Mouse (Mus musculus) liver, embryonic 15.5 days (tissue): ENCODE data around the gene Slco3a1. TPM values are rescaled to one million over a fixed set of nuclear protein-coding genes. Genes with fewer than 3 reads are reported as not detected.

ENCODE experiments used
- ATAC-seq: fragments of 200-750 bp; cut with Nextera tagmentation; 2 replicates; pipeline ENCODE4 v1.8.0; 2017; ENCODE audit warnings: moderate number of reproducible peaks, mild to moderate bottlenecking, moderate library complexity; ENCODE audit not compliant: insufficient read depth
- H3K27ac ChIP-seq: fragments of 300-500 bp; sonication (generic); replicated peaks from 2 replicates; pipeline ENCODE4 v1.5.1; 2015; ENCODE audit warnings: mild to moderate bottlenecking, inconsistent platforms
- H3K27me3 ChIP-seq: fragments of 300-500 bp; sonication (generic); 2 replicates; pipeline ENCODE4 v1.6.1; 2015; ENCODE audit warnings: mild to moderate bottlenecking, inconsistent platforms
- H3K36me3 ChIP-seq: fragments of 300-500 bp; sonication (generic); replicated peaks from 2 replicates; pipeline ENCODE4 v1.6.1; 2015; ENCODE audit warnings: moderate library complexity, mild to moderate bottlenecking, inconsistent platforms
- H3K4me1 ChIP-seq: fragments of 300-500 bp; sonication (generic); replicated peaks from 2 replicates; pipeline ENCODE4 v1.6.1; 2015; ENCODE audit warnings: inconsistent platforms
- H3K4me2 ChIP-seq: fragments of 300-500 bp; sonication (generic); 2 replicates; pipeline ENCODE4 v1.6.1; 2015; ENCODE audit warnings: moderate library complexity, mild to moderate bottlenecking, inconsistent platforms
- H3K4me3 ChIP-seq: fragments of 300-500 bp; sonication (generic); replicated peaks from 2 replicates; pipeline ENCODE4 v1.5.1; 2015; ENCODE audit warnings: mild to moderate bottlenecking, inconsistent platforms
- H3K9ac ChIP-seq: fragments of 300-500 bp; sonication (generic); 2 replicates; pipeline ENCODE4 v1.6.1; 2015; ENCODE audit warnings: moderate library complexity, mild to moderate bottlenecking, inconsistent platforms
- H3K9me3 ChIP-seq: fragments of 300-500 bp; sonication (generic); replicated peaks from 2 replicates; pipeline ENCODE4 v1.6.1; 2016; ENCODE audit warnings: inconsistent platforms
- WGBS: fragments of 180-500 bp; shearing (Covaris S2); methylation state at CpG from one replicate; pipeline ENCODE4 v1.1.7; 2015; ENCODE audit warnings: mixed read lengths; ENCODE audit not compliant: insufficient replicate concordance; 5-methylcytosine and 5-hydroxymethylcytosine counted together
- polyA plus RNA-seq: library from polyadenylated mRNA; unstranded; fragments of >200 nt; fragmentation: Nextera tagmentation; extraction: Ambion mirVana; gene quantifications from 2 replicates; pipeline ENCODE4 v1.2.1, GENCODE M21; 2015

Slco3a1 gene
- polyA plus RNA-seq, 1 experiment from 2014 or later: 1.2 TPM

DNA sequence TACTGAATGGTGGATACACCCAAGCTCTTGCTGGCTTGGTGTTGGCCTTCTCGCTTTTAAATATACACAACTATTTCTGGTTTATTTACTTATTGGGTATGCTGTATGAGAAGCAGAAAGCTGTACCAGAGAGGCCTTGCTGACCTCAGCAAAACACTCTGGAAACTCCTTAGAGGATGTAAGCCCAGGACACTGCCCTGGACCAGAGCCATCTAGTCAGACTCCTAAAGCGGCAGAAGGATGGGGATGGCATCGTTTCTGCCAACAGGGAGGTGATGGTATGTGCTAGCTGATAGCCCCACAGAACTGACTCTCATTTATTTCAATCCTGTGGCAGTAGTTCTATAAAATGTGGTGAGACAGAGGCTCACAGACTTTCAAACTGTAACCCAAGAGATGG, 125.3 kb downstream of the Slco3a1 start:
- Histone ChIP-seq H3K27ac (no peak overlapping the region), H3K4me2 (no peak overlapping the region), H3K9ac (no peak overlapping the region), H3K9me3 (no peaks in the 10 kb centered on the region), H3K4me3 (no peak overlapping the region), H3K27me3 (no peaks in the 10 kb centered on the region), H3K36me3 (no peaks in the 10 kb centered on the region), H3K4me1 (no peaks in the 10 kb centered on the region)
- 62% methylated on average over 3 of the region's 3 CpGs for WGBS
- ATAC-seq: no peak

DNA sequence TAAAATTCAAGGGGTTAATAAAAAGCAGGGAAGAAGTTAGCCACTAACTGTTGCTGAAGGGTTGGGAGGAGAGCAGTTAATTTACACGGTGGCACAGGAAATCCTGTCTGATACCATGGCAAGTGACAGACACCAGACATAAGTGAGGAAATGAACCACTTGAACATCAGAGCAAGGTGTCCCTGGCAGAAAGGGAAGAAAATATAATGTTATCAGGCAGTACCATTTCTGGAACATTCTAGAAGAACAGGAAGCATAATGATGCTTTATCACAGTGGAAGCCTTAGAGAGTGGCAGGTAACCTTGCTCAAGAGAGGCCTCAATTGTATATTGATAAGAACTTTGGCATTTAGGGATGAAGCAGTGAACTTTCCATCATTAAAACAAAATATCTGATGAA, 127.4 kb downstream of the Slco3a1 start:
- WGBS: 13% methylated on average over 1 of the region's 1 CpGs
- ATAC-seq: no peak

DNA sequence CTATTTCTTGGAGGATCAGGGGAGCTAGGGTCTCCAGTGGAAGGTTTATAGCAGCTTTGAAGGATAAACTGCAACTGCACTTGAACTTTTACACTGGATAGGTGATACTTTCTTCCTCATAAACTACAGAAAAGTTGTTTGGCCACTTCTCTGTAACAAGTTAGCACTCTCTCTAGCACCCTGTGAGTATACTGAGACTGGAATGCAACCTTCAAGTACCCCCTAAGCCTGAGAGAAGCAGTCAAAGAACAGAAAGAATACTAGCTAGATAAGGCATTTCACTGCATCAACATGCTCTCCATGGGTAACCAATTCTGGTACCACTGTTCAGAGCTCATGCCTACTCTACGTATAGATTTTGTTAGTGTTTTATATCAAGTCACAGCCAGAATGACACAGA, 128.6 kb downstream of the Slco3a1 start:
- Histone ChIP-seq H3K4me1 (no peaks in the 10 kb centered on the region), H3K27ac (no peak overlapping the region), H3K9me3 (no peaks in the 10 kb centered on the region), H3K4me2 (no peak overlapping the region), H3K4me3 (no peak overlapping the region), H3K27me3 (no peaks in the 10 kb centered on the region), H3K36me3 (no peaks in the 10 kb centered on the region), H3K9ac (no peak overlapping the region)
- ATAC-seq: no peak
- 45% methylated on average over 1 of the region's 1 CpGs for WGBS

More for the DNA sequence above, 127.4 kb downstream of the Slco3a1 start:
- no peaks in the 10 kb centered on the region for H3K9me3 ChIP-seq
- H3K4me1 ChIP-seq: no peaks in the 10 kb centered on the region
- H3K27me3 ChIP-seq: no peaks in the 10 kb centered on the region
- H3K27ac ChIP-seq: no peak overlapping the region
- H3K4me3 ChIP-seq: no peak overlapping the region
- H3K4me2 ChIP-seq: no peak overlapping the region
- H3K9ac ChIP-seq: no peak overlapping the region
- H3K36me3 ChIP-seq: no peaks in the 10 kb centered on the region

DNA sequence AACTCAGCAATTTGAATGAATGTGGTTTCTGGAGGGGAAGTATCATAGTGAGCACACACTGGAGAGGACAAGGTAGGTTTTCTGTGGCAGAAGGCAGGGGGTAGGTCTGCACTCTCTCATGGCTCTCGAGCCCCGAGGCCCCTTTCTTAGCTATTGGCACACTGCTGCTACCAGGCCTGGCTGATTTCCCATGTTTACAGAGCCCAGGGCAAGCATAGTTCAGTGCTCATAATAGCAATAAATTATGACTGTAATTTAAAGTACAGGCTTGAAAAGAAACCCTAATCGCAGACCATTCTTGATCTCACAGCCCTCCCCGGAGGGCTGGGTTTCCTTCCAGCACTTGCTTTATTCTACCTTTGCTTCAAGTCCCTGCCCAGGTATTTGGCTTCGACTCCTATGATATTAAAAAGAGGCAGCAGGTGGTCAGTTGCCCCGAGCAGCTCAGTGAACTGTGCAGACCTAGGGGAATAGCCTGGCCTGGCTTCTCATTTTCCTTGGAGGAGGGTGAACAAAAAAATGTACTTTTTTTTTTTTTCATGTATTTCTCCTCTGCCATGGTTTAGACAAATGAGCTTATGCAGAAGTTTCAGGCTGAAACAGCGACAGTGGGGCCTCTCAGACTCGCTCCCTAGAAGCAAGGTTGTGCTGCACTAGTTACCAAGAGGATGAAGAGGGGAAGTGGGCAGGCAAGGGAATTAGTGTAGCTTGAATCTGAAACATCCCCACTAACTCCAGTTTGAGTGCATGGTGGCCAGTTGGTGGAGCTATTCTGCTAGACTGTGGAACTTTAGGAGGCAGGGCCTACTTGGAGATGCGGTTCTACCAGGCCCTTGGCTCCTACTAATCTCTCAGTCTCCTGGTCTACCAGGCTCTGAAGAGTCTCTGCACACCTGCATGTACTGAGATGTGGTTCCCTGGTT, 130.4 kb downstream of the Slco3a1 start:
- no peak overlapping the region for H3K9ac ChIP-seq
- no peaks in the 10 kb centered on the region for H3K36me3 ChIP-seq
- WGBS: 30% methylated on average over 9 of the region's 9 CpGs
- no peaks in the 10 kb centered on the region for H3K4me1 ChIP-seq
- ATAC-seq: no peak
- H3K4me3 ChIP-seq: no peak overlapping the region
- H3K4me2 ChIP-seq: no peak overlapping the region
- H3K9me3 ChIP-seq: no peaks in the 10 kb centered on the region
- no peaks in the 10 kb centered on the region for H3K27me3 ChIP-seq
- H3K27ac ChIP-seq: no peak overlapping the region

DNA sequence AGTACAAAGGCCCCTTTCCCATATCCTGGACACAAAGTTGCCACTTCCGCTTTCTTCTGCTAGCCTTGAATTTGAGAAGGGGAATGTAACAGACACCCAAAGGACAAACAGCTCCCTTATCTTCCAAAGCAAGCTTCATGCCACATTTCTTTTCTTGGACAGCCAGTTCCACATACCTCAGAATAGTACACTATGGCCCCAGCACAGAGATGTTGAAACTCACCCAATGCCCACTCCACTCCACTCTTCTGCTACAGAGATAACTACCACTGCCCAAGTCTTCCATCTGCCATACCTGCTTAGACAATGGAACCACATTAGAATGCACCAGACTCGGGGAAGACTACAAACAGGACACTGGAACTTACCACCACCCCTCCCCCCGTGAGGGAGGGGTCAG, 131.3 kb downstream of the Slco3a1 start:
- Histone ChIP-seq H3K27me3 (no peaks in the 10 kb centered on the region), H3K9ac (no peak overlapping the region), H3K9me3 (no peaks in the 10 kb centered on the region), H3K4me2 (no peak overlapping the region), H3K36me3 (no peaks in the 10 kb centered on the region), H3K27ac (no peak overlapping the region), H3K4me3 (no peak overlapping the region), H3K4me1 (no peaks in the 10 kb centered on the region)
- WGBS: 31% methylated on average over 3 of the region's 3 CpGs
- no peak for ATAC-seq

DNA sequence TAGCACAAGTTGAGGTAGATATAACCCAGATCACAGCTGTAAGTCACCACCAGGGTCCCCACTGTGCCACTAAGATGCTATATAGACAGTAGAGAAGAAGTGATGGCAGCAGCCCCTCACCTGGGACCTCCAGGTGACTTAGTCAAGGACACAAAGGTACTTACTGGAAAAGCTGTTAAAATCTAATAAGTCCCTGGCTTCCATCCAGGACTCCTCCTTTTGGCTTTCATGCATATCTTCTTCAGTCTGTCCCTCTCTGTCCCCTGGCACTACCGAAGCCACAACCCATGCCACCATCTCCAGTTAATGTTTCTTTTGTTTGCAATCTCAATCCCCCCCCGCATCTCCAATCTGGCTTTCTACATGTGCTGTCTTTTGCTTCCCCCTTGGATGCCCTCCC, 131.8 kb downstream of the Slco3a1 start:
- WGBS: 52% methylated on average over 2 of the region's 2 CpGs
- Histone ChIP-seq H3K9me3 (no peaks in the 10 kb centered on the region), H3K36me3 (no peaks in the 10 kb centered on the region), H3K4me3 (no peak overlapping the region), H3K27ac (no peak overlapping the region), H3K27me3 (no peaks in the 10 kb centered on the region), H3K4me1 (no peaks in the 10 kb centered on the region), H3K9ac (no peak overlapping the region), H3K4me2 (no peak overlapping the region)
- no peak for ATAC-seq

DNA sequence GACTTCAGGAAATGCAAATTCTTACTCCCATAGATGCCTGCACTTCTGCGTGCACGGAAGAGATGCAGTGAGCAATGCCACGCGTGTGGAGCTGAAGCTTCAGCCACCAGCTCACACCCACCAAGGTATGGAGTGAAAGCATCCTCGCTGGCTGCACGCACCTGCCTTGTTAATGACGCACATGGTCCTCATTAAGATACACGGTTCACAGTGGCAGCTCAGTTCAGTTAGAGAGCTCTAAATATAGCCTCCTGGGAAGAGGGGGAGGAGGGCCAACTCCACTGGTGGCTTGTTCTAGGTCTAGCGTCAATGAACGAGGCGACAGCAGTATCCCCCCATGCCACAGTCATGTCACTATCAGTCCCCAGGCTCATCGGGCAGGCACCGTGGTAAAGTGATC, 132.6 kb downstream of the Slco3a1 start:
- no peak for ATAC-seq
- H3K4me2 ChIP-seq: no peak overlapping the region
- H3K27me3 ChIP-seq: no peaks in the 10 kb centered on the region
- H3K9ac ChIP-seq: no peak overlapping the region
- no peaks in the 10 kb centered on the region for H3K4me1 ChIP-seq
- H3K36me3 ChIP-seq: no peaks in the 10 kb centered on the region
- no peak overlapping the region for H3K4me3 ChIP-seq
- H3K9me3 ChIP-seq: no peaks in the 10 kb centered on the region
- WGBS: 33% methylated on average over 13 of the region's 13 CpGs
- H3K27ac ChIP-seq: no peak overlapping the region

DNA sequence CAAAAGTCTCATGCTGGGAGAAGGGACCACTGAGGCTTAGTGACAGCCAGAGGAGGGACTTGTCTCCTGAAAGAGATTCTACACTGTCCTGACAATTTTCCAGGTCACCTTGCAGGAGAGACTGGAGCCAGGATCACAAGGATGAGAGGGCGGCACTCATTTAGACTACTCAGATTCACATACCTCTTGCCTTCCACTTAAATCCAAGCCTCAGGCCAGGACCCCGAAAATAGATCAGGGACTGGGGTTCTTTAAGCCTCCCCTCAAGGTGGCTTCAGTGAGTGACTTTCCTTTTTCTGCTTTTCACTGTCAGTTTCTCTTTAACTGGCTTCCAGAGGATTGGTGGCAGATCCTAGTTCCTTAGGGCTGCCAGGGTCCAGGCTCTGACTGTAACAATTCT, 133.0 kb downstream of the Slco3a1 start:
- Histone ChIP-seq H3K27me3 (no peaks in the 10 kb centered on the region), H3K9me3 (no peaks in the 10 kb centered on the region), H3K36me3 (no peaks in the 10 kb centered on the region), H3K4me1 (no peaks in the 10 kb centered on the region), H3K4me2 (no peak overlapping the region), H3K4me3 (no peak overlapping the region), H3K27ac (no peak overlapping the region), H3K9ac (no peak overlapping the region)
- 73% methylated on average over 2 of the region's 2 CpGs for WGBS
- ATAC-seq: no peak

DNA sequence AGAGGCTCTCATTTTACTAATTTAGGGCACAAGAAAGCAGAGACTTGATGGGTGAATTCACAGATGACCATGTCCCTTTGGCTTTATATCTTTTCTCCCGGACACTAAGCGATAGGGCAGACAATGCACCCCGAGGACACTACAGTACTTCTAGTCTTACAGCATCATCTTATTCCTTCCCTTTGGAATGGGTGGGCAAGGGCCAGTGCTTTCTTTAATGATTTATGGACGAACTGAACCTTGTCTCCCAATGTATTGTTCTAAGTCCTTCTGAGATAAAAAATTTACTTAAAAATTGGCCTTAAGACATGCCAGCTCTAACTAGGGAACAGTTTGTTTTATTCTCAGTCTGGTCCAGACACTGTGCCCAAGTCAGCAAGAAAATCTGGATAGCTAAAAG, 134.9 kb downstream of the Slco3a1 start:
- no peaks in the 10 kb centered on the region for H3K4me1 ChIP-seq
- no peaks in the 10 kb centered on the region for H3K27me3 ChIP-seq
- ATAC-seq: no peak
- no peak overlapping the region for H3K4me2 ChIP-seq
- no peak overlapping the region for H3K9ac ChIP-seq
- 53% methylated on average over 4 of the region's 4 CpGs for WGBS
- H3K4me3 ChIP-seq: no peak overlapping the region
- no peaks in the 10 kb centered on the region for H3K9me3 ChIP-seq
- no peaks in the 10 kb centered on the region for H3K36me3 ChIP-seq
- H3K27ac ChIP-seq: no peak overlapping the region

DNA sequence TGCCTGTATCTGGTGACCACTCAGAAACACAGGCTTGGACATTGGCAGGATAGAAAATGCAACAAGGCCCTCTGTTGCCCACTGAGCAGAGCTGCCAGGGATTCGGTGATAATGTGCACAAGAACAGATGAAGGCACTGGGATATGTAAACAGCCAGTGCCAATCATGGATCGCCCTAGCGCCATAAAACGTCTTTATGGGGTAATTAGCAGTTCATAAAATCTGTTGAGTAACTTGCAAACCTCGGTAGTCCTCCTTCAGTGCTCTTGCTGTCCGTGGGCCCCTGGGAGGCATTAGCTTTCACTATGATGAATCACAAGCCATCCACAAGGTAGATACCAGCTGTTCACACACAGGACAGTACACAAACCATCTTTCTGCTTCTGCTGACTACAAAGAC, 137.6 kb downstream of the Slco3a1 start:
- ATAC-seq: no peak
- H3K4me3 ChIP-seq: no peak overlapping the region

DNA sequence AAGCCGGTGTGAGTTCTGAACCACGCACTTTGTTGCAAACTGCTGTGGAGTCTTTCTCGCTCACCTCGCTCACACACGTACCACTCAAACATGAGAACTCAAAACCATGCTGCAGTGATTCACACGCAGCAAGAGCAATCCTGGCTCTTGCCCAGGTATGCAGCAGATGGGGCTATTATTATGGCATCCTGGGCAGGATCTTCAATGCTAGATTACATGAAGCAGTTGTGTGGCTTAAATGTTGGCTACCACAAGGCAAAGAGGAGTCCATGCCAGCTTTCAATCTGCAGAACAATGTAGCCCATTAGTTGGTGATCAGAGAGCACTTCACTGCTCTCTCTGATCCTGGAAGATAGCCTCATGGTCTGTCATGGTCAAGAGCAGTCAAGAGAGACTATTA, 139.3 kb downstream of the Slco3a1 start:
- H3K27ac ChIP-seq: no peak overlapping the region
- WGBS: 72% methylated on average over 6 of the region's 6 CpGs
- no peak for ATAC-seq
- H3K9ac ChIP-seq: no peak overlapping the region
- no peaks in the 10 kb centered on the region for H3K9me3 ChIP-seq
- no peaks in the 10 kb centered on the region for H3K27me3 ChIP-seq
- H3K36me3 ChIP-seq: no peaks in the 10 kb centered on the region
- H3K4me1 ChIP-seq: no peaks in the 10 kb centered on the region
- no peak overlapping the region for H3K4me3 ChIP-seq
- no peak overlapping the region for H3K4me2 ChIP-seq

More for the DNA sequence above, 137.6 kb downstream of the Slco3a1 start:
- Histone ChIP-seq H3K27ac (no peak overlapping the region), H3K4me1 (no peaks in the 10 kb centered on the region), H3K9me3 (no peaks in the 10 kb centered on the region), H3K4me2 (no peak overlapping the region), H3K36me3 (no peaks in the 10 kb centered on the region), H3K9ac (no peak overlapping the region), H3K27me3 (no peaks in the 10 kb centered on the region)
- WGBS: 51% methylated on average over 6 of the region's 6 CpGs
